Mouse (Mus musculus): ENCODE results near the gene Lnpk. TPM values are rescaled to one million over a fixed set of nuclear protein-coding genes. Genes with fewer than 3 reads are reported as not detected.

The Lnpk gene
- 28.0 and 30.6 TPM in 2 replicates for polyA plus RNA-seq (2016; fragmentation: Nextera tagmentation; extraction: Ambion mirVana)

DNA sequence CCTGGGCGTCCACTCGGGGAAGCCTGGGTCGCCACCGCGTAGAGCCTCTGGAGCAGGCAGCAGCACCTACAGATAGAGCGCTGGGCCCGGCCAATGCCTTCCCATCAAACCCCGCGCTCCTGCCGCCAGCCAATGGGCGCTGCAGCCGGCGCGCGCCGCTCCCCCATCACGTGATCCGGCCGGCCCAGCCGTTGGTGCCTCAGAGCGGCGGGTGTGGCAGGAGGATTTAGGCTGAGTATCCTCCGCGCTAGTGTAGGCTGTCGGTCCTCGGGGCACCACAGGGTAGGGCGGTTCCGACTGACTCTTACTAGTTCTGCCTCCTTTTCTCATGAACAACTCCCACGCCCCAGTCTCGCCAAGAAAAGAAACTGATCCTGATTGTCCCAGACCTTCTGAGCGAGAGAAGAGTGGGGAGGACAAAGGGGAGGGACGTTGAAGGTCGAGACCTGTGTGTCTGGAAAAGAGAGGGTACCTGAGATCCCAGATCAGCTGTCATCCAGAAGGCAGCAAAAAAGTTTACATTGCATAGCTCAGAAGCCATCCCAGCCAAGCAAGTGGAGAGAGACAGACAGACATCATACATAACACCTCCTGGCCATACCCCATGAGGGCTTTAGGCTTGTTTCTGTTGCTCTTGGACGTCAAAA is at the start of gene Lnpk:
Lnpk (minus strand) TSS at position 593 of the 647 bp plus-strand sequence.
- Histone ChIP-seq H3K4me2 (peak within 1 kb of the TSS; percentile 96), H3K4me1 (replicated peaks) (peaks cover 11% of the 10 kb centered on the region), H3K27ac (ENCODE audit: poor library complexity, severe bottlenecking) (peak within 1 kb of the TSS; percentile 94), H3K27me3 (replicated peaks) (no peaks in the 10 kb centered on the region), H3K9me3 (replicated peaks) (no peaks in the 10 kb centered on the region), H3K9ac (peak within 1 kb of the TSS; percentile 99), H3K4me3 (peak within 1 kb of the TSS; percentile 100), H3K36me3 (no peaks in the 10 kb centered on the region)
- WGBS, result 0% methylated on average over 34 of the region's 34 CpGs
- peak; percentile 100 for ATAC-seq (ENCODE audit: insufficient number of reproducible peaks, low FRiP score)

DNA sequence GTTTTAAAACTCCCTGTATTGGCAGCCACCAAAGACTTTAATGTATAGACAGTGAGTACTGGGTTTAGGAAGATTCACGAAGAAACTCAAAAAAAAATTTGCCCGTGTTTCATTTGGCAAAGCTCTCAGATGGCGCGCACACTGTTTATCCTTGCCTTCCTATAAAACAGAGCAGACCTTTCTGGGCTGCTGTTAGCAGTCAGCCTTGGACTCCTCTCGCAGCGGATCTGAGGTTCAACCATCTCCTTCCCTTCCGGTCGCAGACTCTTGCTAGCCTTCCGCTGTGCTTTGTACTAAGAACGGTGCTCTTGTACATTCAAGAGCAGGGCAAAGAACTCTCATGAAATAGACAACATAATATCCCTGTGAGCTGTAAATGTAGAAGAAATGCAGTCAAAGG is 41.1 kb upstream of the Lnpk start:
- 87% methylated on average over 10 of the region's 10 CpGs for WGBS
- no peak overlapping the region for H3K4me2 ChIP-seq
- H3K27ac ChIP-seq (ENCODE audit: poor library complexity, severe bottlenecking), result no peak overlapping the region
- H3K9ac ChIP-seq, result no peak overlapping the region
- no peaks in the 10 kb centered on the region for H3K9me3 ChIP-seq (replicated peaks)
- H3K4me3 ChIP-seq, result no peak overlapping the region
- ATAC-seq (ENCODE audit: insufficient number of reproducible peaks, low FRiP score), result no peak
- H3K27me3 ChIP-seq (replicated peaks), result no peaks in the 10 kb centered on the region
- no peaks in the 10 kb centered on the region for H3K36me3 ChIP-seq
- no peaks in the 10 kb centered on the region for H3K4me1 ChIP-seq (replicated peaks)

DNA sequence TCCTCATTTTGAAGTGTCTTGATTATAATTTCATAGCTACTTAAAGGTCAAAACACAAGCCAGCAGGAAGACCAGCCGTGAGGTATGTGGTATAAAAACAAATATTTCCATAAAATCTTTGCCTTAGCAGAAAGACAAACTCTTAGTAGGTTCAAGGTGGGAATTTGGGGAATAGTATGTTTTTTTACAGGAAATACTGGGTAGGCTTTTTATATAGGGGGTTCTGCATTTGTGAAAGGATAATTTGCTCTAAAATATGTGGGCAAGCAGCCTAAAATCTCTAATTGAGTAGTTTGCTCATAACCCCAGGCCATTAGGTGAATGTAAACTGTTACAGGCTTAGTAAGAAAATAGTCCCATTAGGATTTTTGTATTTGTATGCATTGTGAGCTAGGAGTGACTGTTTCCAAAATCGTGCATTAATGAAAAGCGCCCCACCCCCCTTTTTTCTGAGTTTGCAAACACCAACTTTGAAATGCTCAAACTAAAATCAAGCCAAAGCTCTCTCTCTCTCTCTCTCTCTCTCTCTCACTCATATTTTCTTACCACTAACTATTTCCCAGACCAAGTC is 40.5 kb upstream of the Lnpk start:
- Histone ChIP-seq H3K4me1 (replicated peaks) (no peaks in the 10 kb centered on the region), H3K4me2 (no peak overlapping the region), H3K9me3 (replicated peaks) (no peaks in the 10 kb centered on the region), H3K4me3 (no peak overlapping the region), H3K9ac (no peak overlapping the region), H3K36me3 (no peaks in the 10 kb centered on the region), H3K27me3 (replicated peaks) (no peaks in the 10 kb centered on the region), H3K27ac (ENCODE audit: poor library complexity, severe bottlenecking) (no peak overlapping the region)
- WGBS, result 73% methylated on average over 3 of the region's 3 CpGs
- no peak for ATAC-seq (ENCODE audit: insufficient number of reproducible peaks, low FRiP score)

DNA sequence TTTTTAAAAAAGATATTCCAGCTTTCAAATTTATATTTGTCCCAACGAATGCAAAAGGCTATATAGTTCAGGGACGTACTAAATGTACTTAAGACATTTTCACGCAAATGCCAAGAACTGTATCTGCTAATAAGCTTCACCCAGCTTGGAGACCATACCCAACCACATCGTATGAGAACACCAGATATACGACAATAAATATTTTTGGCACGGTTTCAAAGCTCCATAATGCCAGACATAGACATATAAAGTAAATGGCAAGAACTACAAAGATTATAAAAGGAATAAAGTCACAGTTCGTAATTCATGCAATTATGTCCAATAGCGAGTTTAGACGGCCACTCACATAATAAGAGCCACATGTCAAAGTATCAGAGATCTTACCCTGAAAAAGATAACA is 38.5 kb upstream of the Lnpk start:
- H3K4me3 ChIP-seq, result no peak overlapping the region
- H3K9ac ChIP-seq, result no peak overlapping the region
- H3K4me2 ChIP-seq, result no peak overlapping the region
- H3K27ac ChIP-seq (ENCODE audit: poor library complexity, severe bottlenecking), result no peak overlapping the region
- 75% methylated on average over 9 of the region's 9 CpGs for WGBS
- no peak for ATAC-seq (ENCODE audit: insufficient number of reproducible peaks, low FRiP score)
- H3K36me3 ChIP-seq, result no peaks in the 10 kb centered on the region
- H3K4me1 ChIP-seq (replicated peaks), result no peaks in the 10 kb centered on the region
- no peaks in the 10 kb centered on the region for H3K27me3 ChIP-seq (replicated peaks)
- H3K9me3 ChIP-seq (replicated peaks), result peaks cover 4% of the 10 kb centered on the region; the same call in 1 of the 2 replicates

DNA sequence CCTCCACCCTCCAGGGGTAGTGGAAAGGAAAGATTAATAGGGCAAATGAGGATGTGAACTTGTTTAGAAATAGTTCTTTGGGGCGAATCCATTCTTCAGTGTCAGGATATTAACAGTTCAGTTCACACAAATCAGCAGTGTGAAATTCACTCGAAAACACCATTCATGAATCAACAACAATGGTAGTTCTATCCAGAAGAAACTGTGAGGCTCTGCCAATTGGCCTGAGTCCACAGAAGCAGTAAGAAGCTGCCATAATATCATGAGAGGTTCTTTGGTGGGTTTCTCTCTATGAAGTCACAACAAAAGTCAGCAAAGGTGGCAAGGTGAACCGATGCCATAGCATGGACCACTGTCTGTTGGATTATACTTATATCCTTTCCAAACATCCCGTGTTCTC is 32.2 kb upstream of the Lnpk start:
- WGBS, result 79% methylated on average over 4 of the region's 4 CpGs
- Histone ChIP-seq H3K4me2 (no peak overlapping the region), H3K27me3 (replicated peaks) (no peaks in the 10 kb centered on the region), H3K36me3 (no peaks in the 10 kb centered on the region), H3K4me1 (replicated peaks) (no peaks in the 10 kb centered on the region), H3K4me3 (no peak overlapping the region), H3K9me3 (replicated peaks) (peaks cover 8% of the 10 kb centered on the region; the same call in 1 of the 2 replicates), H3K9ac (no peak overlapping the region), H3K27ac (ENCODE audit: poor library complexity, severe bottlenecking) (no peak overlapping the region)
- no peak for ATAC-seq (ENCODE audit: insufficient number of reproducible peaks, low FRiP score)

DNA sequence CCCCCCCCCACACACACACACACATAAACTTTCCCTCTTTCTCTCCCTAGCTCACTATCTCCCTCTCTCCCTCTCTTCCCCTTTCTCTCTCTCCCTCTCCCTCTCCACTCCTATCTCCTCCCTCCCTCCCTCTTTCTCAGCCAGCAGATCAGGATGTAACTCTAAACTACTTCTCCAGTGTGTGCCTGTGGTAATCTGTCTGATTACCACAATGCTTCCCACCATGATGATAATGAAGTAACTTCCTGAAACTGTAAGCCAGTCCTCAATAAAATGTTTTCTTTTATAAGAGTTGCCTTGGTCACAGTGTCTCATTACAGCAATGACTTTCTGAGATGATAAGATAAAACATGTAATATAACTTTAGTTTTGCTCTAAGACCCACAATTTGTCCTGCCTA is 30.1 kb upstream of the Lnpk start:
- peaks cover 8% of the 10 kb centered on the region; the same call in 1 of the 2 replicates for H3K9me3 ChIP-seq (replicated peaks)
- no peak overlapping the region for H3K4me3 ChIP-seq
- H3K36me3 ChIP-seq, result no peaks in the 10 kb centered on the region
- no peak overlapping the region for H3K9ac ChIP-seq
- no peaks in the 10 kb centered on the region for H3K4me1 ChIP-seq (replicated peaks)
- no peak overlapping the region for H3K4me2 ChIP-seq
- no peaks in the 10 kb centered on the region for H3K27me3 ChIP-seq (replicated peaks)
- no peak overlapping the region for H3K27ac ChIP-seq (ENCODE audit: poor library complexity, severe bottlenecking)
- no peak for ATAC-seq (ENCODE audit: insufficient number of reproducible peaks, low FRiP score)

DNA sequence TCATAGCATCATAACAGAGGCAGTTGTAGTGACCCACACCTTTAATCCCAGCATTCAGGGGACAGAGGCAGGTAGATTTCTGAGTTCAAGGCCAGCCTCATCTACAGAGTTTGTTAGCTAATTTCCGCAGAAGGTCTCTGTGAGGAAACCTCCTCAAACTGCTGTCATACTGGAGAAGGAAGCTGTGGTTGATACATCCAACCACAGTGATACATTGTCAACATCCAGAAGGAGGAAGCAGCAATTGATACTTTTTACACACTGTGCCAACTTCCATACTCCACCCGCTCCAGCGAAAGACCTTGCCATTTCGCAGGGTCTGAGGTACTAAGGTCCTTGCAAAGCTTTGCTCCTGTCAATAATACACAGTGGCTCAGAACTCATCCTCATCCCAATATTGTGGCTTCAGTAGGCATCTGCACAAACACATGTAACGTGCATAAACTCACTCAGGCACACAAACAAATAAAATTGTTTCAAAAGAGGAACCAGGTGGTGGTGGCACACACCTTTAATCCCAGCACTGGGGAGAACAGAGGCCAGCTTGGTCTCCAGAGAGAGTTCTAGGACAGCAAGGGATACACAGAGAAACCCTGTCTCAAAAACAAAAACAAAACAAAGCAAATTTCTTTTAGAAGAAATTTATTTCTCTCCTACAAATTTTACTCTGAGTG is 27.0 kb upstream of the Lnpk start:
- Histone ChIP-seq H3K9ac (no peak overlapping the region), H3K27me3 (replicated peaks) (no peaks in the 10 kb centered on the region), H3K36me3 (no peaks in the 10 kb centered on the region), H3K4me1 (replicated peaks) (no peaks in the 10 kb centered on the region), H3K4me2 (no peak overlapping the region), H3K4me3 (no peak overlapping the region), H3K27ac (ENCODE audit: poor library complexity, severe bottlenecking) (no peak overlapping the region), H3K9me3 (replicated peaks) (no peaks in the 10 kb centered on the region)
- WGBS, result 79% methylated on average over 5 of the region's 5 CpGs
- ATAC-seq (ENCODE audit: insufficient number of reproducible peaks, low FRiP score), result no peak

DNA sequence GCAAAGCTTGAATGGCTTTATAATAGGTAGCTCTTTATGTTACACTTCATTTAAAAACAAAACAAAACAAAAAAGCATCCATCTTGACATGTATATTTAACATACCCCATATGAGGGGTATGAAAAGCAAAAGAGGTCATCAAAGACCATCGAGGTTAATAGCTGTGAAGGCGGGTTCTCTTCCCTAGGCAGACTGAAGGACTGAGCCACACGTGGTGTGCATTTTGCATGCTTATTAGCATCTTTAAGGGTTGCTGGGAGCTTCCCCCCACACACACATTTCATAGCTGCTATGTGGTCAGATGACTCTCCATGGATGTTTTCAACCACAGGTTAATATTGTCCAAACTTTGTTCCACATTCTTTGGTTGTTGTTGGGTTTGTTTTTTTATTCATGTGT is 24.8 kb upstream of the Lnpk start:
- 53% methylated on average over 3 of the region's 3 CpGs for WGBS
- no peak for ATAC-seq (ENCODE audit: insufficient number of reproducible peaks, low FRiP score)
- Histone ChIP-seq H3K27me3 (replicated peaks) (no peaks in the 10 kb centered on the region), H3K4me2 (no peak overlapping the region), H3K9me3 (replicated peaks) (no peaks in the 10 kb centered on the region), H3K4me1 (replicated peaks) (no peaks in the 10 kb centered on the region), H3K27ac (ENCODE audit: poor library complexity, severe bottlenecking) (no peak overlapping the region), H3K9ac (no peak overlapping the region), H3K36me3 (no peaks in the 10 kb centered on the region), H3K4me3 (no peak overlapping the region)

DNA sequence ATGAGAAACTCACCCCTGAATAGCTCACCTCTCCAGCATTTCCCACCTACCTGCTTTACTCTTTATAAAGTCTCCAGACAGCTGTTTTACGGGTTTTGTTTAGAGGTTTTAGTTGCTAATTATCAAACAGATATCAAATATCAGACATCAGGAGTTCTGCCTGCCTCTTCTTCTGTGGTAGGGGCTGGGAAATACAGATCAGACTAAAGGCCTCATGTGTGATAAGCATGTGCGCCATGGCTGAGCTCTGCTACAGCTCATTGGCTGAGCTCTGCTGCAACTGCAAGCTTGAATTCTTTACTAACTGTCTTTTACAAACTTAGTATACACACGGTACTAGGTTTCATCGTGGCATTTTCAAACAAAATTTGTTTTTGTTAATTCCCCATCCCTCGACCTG is 23.2 kb upstream of the Lnpk start:
- Histone ChIP-seq H3K9me3 (replicated peaks) (no peaks in the 10 kb centered on the region; the same call in 1 of the 2 replicates), H3K4me1 (replicated peaks) (no peaks in the 10 kb centered on the region), H3K27me3 (replicated peaks) (no peaks in the 10 kb centered on the region), H3K4me2 (no peak overlapping the region), H3K36me3 (no peaks in the 10 kb centered on the region), H3K27ac (ENCODE audit: poor library complexity, severe bottlenecking) (no peak overlapping the region), H3K9ac (no peak overlapping the region), H3K4me3 (no peak overlapping the region)
- ATAC-seq (ENCODE audit: insufficient number of reproducible peaks, low FRiP score), result no peak
- 64% methylated on average over 5 of the region's 5 CpGs for WGBS

DNA sequence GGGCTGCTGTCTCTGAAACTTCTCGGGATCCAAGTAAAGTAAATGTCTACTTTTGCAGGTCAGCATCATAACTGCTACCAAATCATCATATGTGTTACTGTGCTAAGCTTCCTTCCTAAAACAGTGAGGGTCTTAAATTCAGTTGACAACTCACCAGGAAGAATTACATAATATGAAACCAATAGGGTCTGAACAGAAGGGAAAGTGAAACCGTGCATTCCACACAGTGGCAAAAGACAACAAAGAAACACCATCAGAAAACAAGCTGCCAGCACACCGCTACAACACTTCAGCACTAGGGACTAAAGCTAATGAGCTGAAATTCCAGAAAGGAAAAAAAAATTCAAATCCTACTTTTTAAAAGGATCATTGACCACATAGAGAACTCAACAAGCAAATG is 17.9 kb upstream of the Lnpk start:
- no peak overlapping the region for H3K4me2 ChIP-seq
- H3K4me3 ChIP-seq, result no peak overlapping the region
- H3K36me3 ChIP-seq, result no peaks in the 10 kb centered on the region
- H3K9ac ChIP-seq, result no peak overlapping the region
- no peak for ATAC-seq (ENCODE audit: insufficient number of reproducible peaks, low FRiP score)
- 78% methylated on average over 3 of the region's 3 CpGs for WGBS
- no peaks in the 10 kb centered on the region for H3K27me3 ChIP-seq (replicated peaks)
- no peak overlapping the region for H3K27ac ChIP-seq (ENCODE audit: poor library complexity, severe bottlenecking)
- H3K4me1 ChIP-seq (replicated peaks), result no peaks in the 10 kb centered on the region
- H3K9me3 ChIP-seq (replicated peaks), result no peaks in the 10 kb centered on the region; the same call in 1 of the 2 replicates

DNA sequence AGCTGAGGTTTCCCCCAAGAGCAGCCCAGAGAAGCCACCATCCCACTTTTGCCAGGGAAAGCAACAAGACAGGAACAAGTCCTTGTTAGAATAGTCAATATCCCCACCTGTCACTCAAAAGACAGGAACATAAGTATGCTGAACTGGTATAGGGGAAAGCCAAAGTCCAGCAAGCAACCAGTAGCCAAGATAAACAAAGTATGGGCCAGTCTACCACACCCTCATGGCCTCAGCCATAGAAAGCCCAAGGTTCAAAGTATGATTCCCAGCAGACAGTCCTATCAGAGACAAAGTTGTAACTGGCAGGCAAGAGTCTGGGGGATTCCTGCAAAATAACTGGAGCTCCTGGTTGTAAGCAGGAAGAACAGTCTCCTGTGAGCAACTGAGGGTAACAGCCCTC is 16.9 kb upstream of the Lnpk start:
- Histone ChIP-seq H3K4me3 (no peak overlapping the region), H3K4me1 (replicated peaks) (no peaks in the 10 kb centered on the region), H3K27me3 (replicated peaks) (no peaks in the 10 kb centered on the region), H3K27ac (ENCODE audit: poor library complexity, severe bottlenecking) (no peak overlapping the region), H3K9ac (no peak overlapping the region), H3K9me3 (replicated peaks) (no peaks in the 10 kb centered on the region; the same call in 1 of the 2 replicates), H3K36me3 (no peaks in the 10 kb centered on the region), H3K4me2 (no peak overlapping the region)
- ATAC-seq (ENCODE audit: insufficient number of reproducible peaks, low FRiP score), result no peak
